In genomic region chr2:166375639-166376038, GRCm38 (mm10) we compare ENCODE assay signal across 18 mouse cellular contexts.
DNase-seq lines count a peak whose midpoint lies in the region.
"Had no signal": no experiment of that assay in that cellular context is flagged by ENCODE, and none has a peak within 500 bp of the region (broad histone marks: within the 10 kb centered on the region; RNA-seq: fewer than 3 reads in every experiment).

No protein-coding gene starts in this region.

- DNase-seq in left cerebral cortex, adult 9 months (ENCODE audit: low spot score in 2 of 2) = peak; percentile 23 to 65
- no peak for DNase-seq in left cerebral cortex, postnatal 4 days
- DNase-seq in frontal cortex, postnatal 36 days (ENCODE audit: low spot score in 2 of 2) = peak; percentile 64 to 78
- DNase-seq in right cerebral cortex, adult 18-20 months = peak; percentile 72
- peak; percentile 40 for DNase-seq in right cerebral cortex, postnatal 4 days
- DNase-seq in adrenal gland, adult 8-10 months = no peak
- DNase-seq in urinary bladder, postnatal 10 days (ENCODE audit: low spot score) = no peak
- DNase-seq in thymus, adult 18-20 months = no peak
- DNase-seq: adrenal gland, postnatal 36 days; cerebellum, adult 11-12 months; cerebellum, postnatal 14 days; gastrocnemius, postnatal 25 days; heart, postnatal 4 days; kidney, adult 18-20 months; kidney, postnatal 4 days; layer of hippocampus, adult 9-11 months; retina, postnatal 1 day; thymus, postnatal 14 days had no signal

- intact Hi-C loops in left cerebral cortex, postnatal 4 days (cut with DNase I) = no loop called here

Comparison
In these comparisons a context has a peak if more than half of its experiments do, and no peak if none do; other contexts are left out.
1. DNase-seq: peak in left cerebral cortex, adult 9 months (2 of 2), frontal cortex, postnatal 36 days (2 of 2), right cerebral cortex, adult 18-20 months (single experiment) and right cerebral cortex, postnatal 4 days (single experiment); none in left cerebral cortex, postnatal 4 days (single experiment), adrenal gland, adult 8-10 months (single experiment), urinary bladder, postnatal 10 days (single experiment) and thymus, adult 18-20 months (0 of 2).